Mouse (Mus musculus): ENCODE data around the gene Hoxa7. TPM values are rescaled to one million over a fixed set of nuclear protein-coding genes. Genes with fewer than 3 reads are reported as not detected.

Gene Hoxa7
- total and polyA plus RNA-seq, 3 experiments = 0.17 TPM; not detected in 2

DNA sequence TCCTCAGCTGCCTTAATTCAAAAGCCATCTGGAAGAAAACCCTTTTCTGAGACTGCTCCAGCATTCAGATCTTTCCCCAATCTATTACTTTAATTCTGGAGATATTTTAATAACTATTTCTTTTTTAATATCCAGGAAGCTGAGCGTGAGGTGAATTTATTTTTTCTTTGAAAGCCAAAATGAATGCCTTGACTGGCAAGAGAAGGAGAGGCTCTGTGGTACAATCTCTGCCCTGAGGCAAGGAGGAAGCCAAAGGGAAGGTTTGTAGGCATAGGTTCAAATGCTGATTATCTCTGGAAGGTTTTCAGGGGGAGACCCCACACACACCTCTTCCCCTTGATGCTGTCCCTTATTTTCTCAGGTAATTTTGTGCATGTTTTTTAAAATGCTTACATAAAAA, 54.5 kb downstream of the Hoxa7 start:
- no peak overlapping the region for H3K27ac ChIP-seq (ENCODE audit: control insufficient read depth, low read depth, low read length)
- no peak for TF ChIP-seq POLR2A (IDR thresholded peaks at IDR 0.05; ENCODE audit: control insufficient read depth in 1 of 2, insufficient read depth in 1 of 2, low read depth in 1 of 2, low read length in 2 of 2, poor library complexity in 1 of 2)
- no peak for TF ChIP-seq USF2 (IDR thresholded peaks at IDR 0.05; ENCODE audit: borderline replicate concordance in 1 of 2, insufficient read depth in 1 of 2, low read depth in 1 of 2, low read length in 2 of 2)
- no peak overlapping the region for H3K9ac ChIP-seq (ENCODE audit: control insufficient read depth, low read depth, low read length, poor library complexity, severe bottlenecking)
- H3K79me2 ChIP-seq (ENCODE audit: control insufficient read depth, insufficient read depth, low read length, poor library complexity) = no peaks in the 10 kb centered on the region
- H3K9me3 ChIP-seq (replicated peaks; ENCODE audit: insufficient read depth, low read length) = no peaks in the 10 kb centered on the region
- H3K4me1 ChIP-seq (ENCODE audit: control insufficient read depth in 1 of 2, insufficient read depth in 2 of 2, low read length in 2 of 2) = no peaks in the 10 kb centered on the region
- H3K4me3 ChIP-seq (ENCODE audit: control insufficient read depth in 1 of 2, insufficient read depth in 1 of 2, low read depth in 2 of 2, low read length in 2 of 2) = no peak overlapping the region
- no peaks in the 10 kb centered on the region for H3K27me3 ChIP-seq (ENCODE audit: control insufficient read depth in 1 of 2, insufficient read depth in 2 of 2, low read length in 2 of 2)
- no peaks in the 10 kb centered on the region for H3K36me3 ChIP-seq (ENCODE audit: control insufficient read depth in 1 of 2, insufficient read depth in 2 of 2, low read length in 2 of 2)
- no peak for DNase-seq (ENCODE audit: low read depth, low spot score)

- Histone ChIP-seq H3K9me3 (replicated peaks; ENCODE audit: insufficient read depth, low read length) (no peaks in the 10 kb centered on the region), H3K4me3 (ENCODE audit: control insufficient read depth in 1 of 2, insufficient read depth in 1 of 2, low read depth in 2 of 2, low read length in 2 of 2) (no peak overlapping the region), H3K27ac (ENCODE audit: control insufficient read depth, low read depth, low read length) (no peak overlapping the region), H3K27me3 (ENCODE audit: control insufficient read depth in 1 of 2, insufficient read depth in 2 of 2, low read length in 2 of 2) (no peaks in the 10 kb centered on the region), H3K79me2 (ENCODE audit: control insufficient read depth, insufficient read depth, low read length, poor library complexity) (no peaks in the 10 kb centered on the region), H3K9ac (ENCODE audit: control insufficient read depth, low read depth, low read length, poor library complexity, severe bottlenecking) (no peak overlapping the region), H3K4me1 (ENCODE audit: control insufficient read depth in 1 of 2, insufficient read depth in 2 of 2, low read length in 2 of 2) (no peaks in the 10 kb centered on the region), H3K36me3 (ENCODE audit: control insufficient read depth in 1 of 2, insufficient read depth in 2 of 2, low read length in 2 of 2) (no peaks in the 10 kb centered on the region)
- DNase-seq (ENCODE audit: low read depth, low spot score) = no peak
- TF ChIP-seq MXI1 (IDR thresholded peaks at IDR 0.05; ENCODE audit: low read depth, low read length) = no peak
- no peak for TF ChIP-seq USF1 (IDR thresholded peaks at IDR 0.05; ENCODE audit: low read depth, low read length)
- TF ChIP-seq ETS1 (IDR thresholded peaks at IDR 0.05; ENCODE audit: low read depth, low read length) = no peak
- no peak for TF ChIP-seq MAX (IDR thresholded peaks at IDR 0.05; ENCODE audit: low read length)
- no peak for TF ChIP-seq EP300 (IDR thresholded peaks at IDR 0.05; ENCODE audit: low read depth in 1 of 2, low read length in 2 of 2)
- TF ChIP-seq CTCF (IDR thresholded peaks at IDR 0.05 in 2 of 3, conservative IDR thresholded peaks at IDR 0.05 in 1 of 3; ENCODE audit: control insufficient read depth in 1 of 3, insufficient read depth in 1 of 3, low read depth in 2 of 3, low read length in 3 of 3, poor library complexity in 1 of 3, severe bottlenecking in 1 of 3) = no peak
- no peak for TF ChIP-seq MAZ (IDR thresholded peaks at IDR 0.05; ENCODE audit: low read depth, low read length)
- TF ChIP-seq SMC3 (IDR thresholded peaks at IDR 0.05; ENCODE audit: low read depth, low read length) = no peak
- no peak for TF ChIP-seq POLR2AphosphoS5 (IDR thresholded peaks at IDR 0.05; ENCODE audit: borderline replicate concordance, low read depth, low read length)
- no peak for TF ChIP-seq ELF1 (IDR thresholded peaks at IDR 0.05; ENCODE audit: low read depth, low read length)
- no peak for TF ChIP-seq ZNF384 (IDR thresholded peaks at IDR 0.05; ENCODE audit: low read depth, low read length)
- TF ChIP-seq RAD21 (IDR thresholded peaks at IDR 0.05; ENCODE audit: low read depth, low read length) = no peak
- TF ChIP-seq CHD2 (IDR thresholded peaks at IDR 0.05; ENCODE audit: low read length) = no peak
Observed at GRCm38 (mm10) chr6:52166431-52167077, 55.1 kb downstream of the Hoxa7 start.
